Mouse (Mus musculus) kidney, embryonic 14.5 days (tissue): Measurements from ENCODE around the gene Qrich1. TPM values are rescaled to one million over a fixed set of nuclear protein-coding genes. Genes with fewer than 3 reads are reported as not detected.

Experiments
- ATAC-seq: fragments of 200-750 bp; cut with Nextera tagmentation; 2 replicates; pipeline ENCODE4 v1.8.0; 2017; ENCODE audit warnings: moderate number of reproducible peaks, mild to moderate bottlenecking, moderate TSS enrichment, moderate library complexity; ENCODE audit not compliant: low FRiP score, low TSS enrichment
- H3K27ac ChIP-seq: fragments of 300-500 bp; sonication (generic); 2 replicates; pipeline ENCODE4 v1.5.1; 2014; ENCODE audit warnings: low read depth, mild to moderate bottlenecking, low read length, moderate library complexity, mixed read lengths
- H3K27me3 ChIP-seq: fragments of 300-500 bp; sonication (generic); 2 replicates; pipeline ENCODE4 v1.6.1; 2014; ENCODE audit warnings: mild to moderate bottlenecking, low read length; ENCODE audit not compliant: control insufficient read depth, insufficient read depth
- H3K36me3 ChIP-seq: fragments of 300-500 bp; sonication (generic); 2 replicates; pipeline ENCODE4 v1.6.1; 2014; ENCODE audit warnings: low read length, mixed read lengths; ENCODE audit not compliant: control insufficient read depth, insufficient read depth
- H3K4me1 ChIP-seq: fragments of 300-500 bp; sonication (generic); 2 replicates; pipeline ENCODE4 v1.6.1; 2014; ENCODE audit warnings: low read length, mixed read lengths; ENCODE audit not compliant: control insufficient read depth, insufficient read depth
- H3K4me2 ChIP-seq: fragments of 300-500 bp; sonication (generic); replicated peaks from 2 replicates; pipeline ENCODE4 v1.6.1; 2014; ENCODE audit warnings: low read depth, mild to moderate bottlenecking, low read length
- H3K4me3 ChIP-seq: fragments of 300-500 bp; sonication (generic); 2 replicates; pipeline ENCODE4 v1.5.1; 2014; ENCODE audit warnings: mild to moderate bottlenecking, low read length
- H3K9ac ChIP-seq: fragments of 300-500 bp; sonication (generic); 2 replicates; pipeline ENCODE4 v1.6.1; 2014; ENCODE audit warnings: low read depth, mild to moderate bottlenecking, low read length, moderate library complexity
- H3K9me3 ChIP-seq: fragments of 300-500 bp; sonication (generic); 2 replicates; pipeline ENCODE4 v1.6.1; 2016; ENCODE audit warnings: low read length; ENCODE audit not compliant: control insufficient read depth
- WGBS: fragments of 180-500 bp; shearing (Covaris S2); extraction: QIAGEN DNeasy Blood & Tissue Kit; methylation state at CpG from one replicate; pipeline ENCODE4 v1.1.7; 2014; 5-methylcytosine and 5-hydroxymethylcytosine counted together
- microRNA counts: library from miRNA; unstranded; fragments of <30 nt; microRNA quantifications from one replicate; lab custom pipeline; 2017
- microRNA-seq: library from miRNA; unstranded; fragments of <30 nt; microRNA quantifications from one replicate; pipeline ENCODE4, GENCODE M21; 2016
- polyA plus RNA-seq: library from polyadenylated mRNA; unstranded; fragments of >200 nt; fragmentation: Nextera tagmentation; extraction: Ambion mirVana; gene quantifications from 2 replicates; pipeline ENCODE4 v1.2.1, GENCODE M21; 2014

Qrich1 gene
- polyA plus RNA-seq, 1 experiment from 2014 or later: 139 TPM

GRCm38 (mm10) chr9:108608889-108609288 is 92.3 kb downstream of the Qrich1 start:
- Histone ChIP-seq H3K4me1 (no peaks in the 10 kb centered on the region), H3K27me3 (no peaks in the 10 kb centered on the region), H3K9ac (no peak overlapping the region), H3K4me3 (no peak overlapping the region), H3K36me3 (peaks cover 94% of the 10 kb centered on the region), H3K27ac (no peak overlapping the region), H3K9me3 (no peaks in the 10 kb centered on the region), H3K4me2 (no peak overlapping the region)
- WGBS: 91% methylated on average over 4 of the region's 4 CpGs
- no peak for ATAC-seq

MicroRNAs within 50 kb of the gene (microRNA counts, 519-probe panel; counts per million panel counts)
- microRNA mmu-miR-191 (lab: Ali Mortazavi, UCI) (6,031 counts per million, percentile 62 among the panel's probes with 10 or more counts), microRNA mmu-miR-425 (lab: Ali Mortazavi, UCI) (5,194 counts per million, percentile 46 among the panel's probes with 10 or more counts)

Small RNAs within 50 kb of the gene (microRNA-seq; reads per million reads assigned to microRNA genes)
- gene Gm24083 (not detected), gene Mir191 (not detected), gene Mir425 (2,704 reads per million, percentile 87 among the genes with 10 or more reads in this experiment)

Other genes with a start within 250 kb of the Qrich1 start
- gene Nicn1, start 226.4 kb upstream of the Qrich1 start, polyA plus RNA-seq: 40.2 and 42.4 TPM in 2 replicates
- 30.8 and 35.1 TPM in 2 replicates for gene Amt, start 220.0 kb upstream of the Qrich1 start, polyA plus RNA-seq
- 317 and 358 TPM in 2 replicates for gene Rhoa, start 210.7 kb upstream of the Qrich1 start, polyA plus RNA-seq
- gene Tcta, start 210.6 kb upstream of the Qrich1 start, polyA plus RNA-seq: 26.6 and 27.8 TPM in 2 replicates
- 654 and 725 TPM in 2 replicates for gene Gpx1, start 177.9 kb upstream of the Qrich1 start, polyA plus RNA-seq
- 62.1 and 114 TPM in 2 replicates for gene Usp4, start 169.0 kb upstream of the Qrich1 start, polyA plus RNA-seq
- gene 1700102P08Rik, start 124.0 kb upstream of the Qrich1 start, polyA plus RNA-seq: 0.36 and 0.79 TPM in 2 replicates
- 1.8 and 2.9 TPM in 2 replicates for gene Ccdc36, start 88.3 kb upstream of the Qrich1 start, polyA plus RNA-seq
- not detected in 2 replicates for gene BC048562, start 80.3 kb upstream of the Qrich1 start, polyA plus RNA-seq
- 50.7 and 54.7 TPM in 2 replicates for gene Ccdc71, start 56.3 kb upstream of the Qrich1 start, polyA plus RNA-seq
- 21.6 and 22.9 TPM in 2 replicates for gene Klhdc8b, start 55.2 kb upstream of the Qrich1 start, polyA plus RNA-seq
- gene Lamb2, start 37.1 kb upstream of the Qrich1 start, polyA plus RNA-seq: 21.5 and 31.9 TPM in 2 replicates
- 45.4 and 69.4 TPM in 2 replicates for gene Usp19, start 26.2 kb upstream of the Qrich1 start, polyA plus RNA-seq
- gene Qars, start 9.1 kb upstream of the Qrich1 start, polyA plus RNA-seq: 99.1 and 117 TPM in 2 replicates
- 185 and 229 TPM in 2 replicates for gene Impdh2, start 43.5 kb downstream of the Qrich1 start, polyA plus RNA-seq
- gene Ndufaf3, start 50.6 kb downstream of the Qrich1 start, polyA plus RNA-seq: 37.0 and 50.6 TPM in 2 replicates
- gene Dalrd3, start 53.1 kb downstream of the Qrich1 start, polyA plus RNA-seq: 130 and 159 TPM in 2 replicates
- 86.0 and 114 TPM in 2 replicates for gene Wdr6, start 61.9 kb downstream of the Qrich1 start, polyA plus RNA-seq
- gene P4htm, start 80.9 kb downstream of the Qrich1 start, polyA plus RNA-seq: 7.5 and 7.7 TPM in 2 replicates
- gene Arih2, start 132.6 kb downstream of the Qrich1 start, polyA plus RNA-seq: 32.7 and 38.8 TPM in 2 replicates
- gene Slc25a20, start 145.3 kb downstream of the Qrich1 start, polyA plus RNA-seq: 25.8 and 41.7 TPM in 2 replicates
- gene Prkar2a, start 172.5 kb downstream of the Qrich1 start, polyA plus RNA-seq: 25.9 and 28.8 TPM in 2 replicates